Mouse (Mus musculus) liver, embryonic 11.5 days (tissue): Measurements from ENCODE around the gene 1700025C18Rik. TPM values are rescaled to one million over a fixed set of nuclear protein-coding genes. Genes with fewer than 3 reads are reported as not detected.

Experiments used
- ATAC-seq: fragments of 200-750 bp; cut with Nextera tagmentation; replicated peaks from 2 replicates; pipeline ENCODE4 v1.8.0; 2017; ENCODE audit warnings: moderate number of reproducible peaks, mild to moderate bottlenecking, moderate TSS enrichment, moderate library complexity; ENCODE audit not compliant: low FRiP score
- DNase-seq: peaks from one replicate; pipeline ENCODE4 v3.0.0-alpha.2; 2017; ENCODE audit warnings: low spot score
- H3K27ac ChIP-seq: fragments of 300-500 bp; sonication (generic); 2 replicates; pipeline ENCODE4 v1.5.1; 2014; ENCODE audit warnings: mild to moderate bottlenecking, low read depth, low read length, control low read depth
- H3K27me3 ChIP-seq: fragments of 300-500 bp; sonication (generic); replicated peaks from 2 replicates; pipeline ENCODE4 v1.6.1; 2014; ENCODE audit warnings: low read length, mixed read lengths; ENCODE audit not compliant: control insufficient read depth, insufficient read depth
- H3K36me3 ChIP-seq: fragments of 300-500 bp; sonication (generic); 2 replicates; pipeline ENCODE4 v1.6.1; 2014; ENCODE audit warnings: mild to moderate bottlenecking, low read length, moderate library complexity, mixed read lengths; ENCODE audit not compliant: control insufficient read depth, insufficient read depth
- H3K4me1 ChIP-seq: fragments of 300-500 bp; sonication (generic); replicated peaks from 2 replicates; pipeline ENCODE4 v1.6.1; 2014; ENCODE audit warnings: low read length, mixed read lengths; ENCODE audit not compliant: control insufficient read depth, insufficient read depth
- H3K4me2 ChIP-seq: fragments of 300-500 bp; sonication (generic); 2 replicates; pipeline ENCODE4 v1.6.1; 2014; ENCODE audit warnings: mild to moderate bottlenecking, control low read depth, moderate library complexity
- H3K4me3 ChIP-seq: fragments of 300-500 bp; sonication (generic); 2 replicates; pipeline ENCODE4 v1.5.1; 2014; ENCODE audit warnings: low read depth, low read length, control low read depth
- H3K9ac ChIP-seq: fragments of 300-500 bp; sonication (generic); 2 replicates; pipeline ENCODE4 v1.6.1; 2014; ENCODE audit warnings: low read depth, low read length, control low read depth
- H3K9me3 ChIP-seq: fragments of 300-500 bp; sonication (generic); 2 replicates; pipeline ENCODE4 v1.6.1; 2016; ENCODE audit warnings: low read length, inconsistent platforms, mixed read lengths; ENCODE audit not compliant: control insufficient read depth
- WGBS: fragments of 180-500 bp; shearing (Covaris S2); extraction: QIAGEN DNeasy Blood & Tissue Kit; methylation state at CpG from one replicate; pipeline ENCODE4 v1.1.7; 2014; 5-methylcytosine and 5-hydroxymethylcytosine counted together
- polyA plus RNA-seq: library from polyadenylated mRNA; unstranded; fragments of >200 nt; fragmentation: Nextera tagmentation; extraction: Ambion mirVana; gene quantifications from 2 replicates; pipeline ENCODE4 v1.2.1, GENCODE M21; 2014

Gene 1700025C18Rik
- polyA plus RNA-seq, 1 experiment from 2014 or later = not detected

GRCm38 (mm10) chr2:165091433-165091965 is 949 bp upstream of the 1700025C18Rik start:
- Histone ChIP-seq H3K27me3 (peaks cover 14% of the 10 kb centered on the region), H3K4me2 (no peak overlapping the region), H3K36me3 (no peaks in the 10 kb centered on the region), H3K4me3 (no peak overlapping the region), H3K9ac (no peak overlapping the region), H3K4me1 (no peaks in the 10 kb centered on the region), H3K27ac (no peak overlapping the region), H3K9me3 (no peaks in the 10 kb centered on the region)
- DNase-seq (no peak), ATAC-seq (no peak)
- WGBS = 68% methylated on average over 8 of the region's 8 CpGs

- 35% methylated on average over 14 of the region's 14 CpGs for WGBS
- H3K27me3 ChIP-seq = peaks cover 5% of the 10 kb centered on the region; the same call in 1 of the 2 replicates
- no peaks in the 10 kb centered on the region for H3K9me3 ChIP-seq
- no peak overlapping the region for H3K27ac ChIP-seq
- DNase-seq = no peak
- no peak for ATAC-seq
- H3K36me3 ChIP-seq = no peaks in the 10 kb centered on the region
- H3K4me1 ChIP-seq = no peaks in the 10 kb centered on the region
- no peak overlapping the region for H3K4me3 ChIP-seq
- H3K4me2 ChIP-seq = no peak overlapping the region
- H3K9ac ChIP-seq = no peak overlapping the region
Observed at GRCm38 (mm10) chr2:165089470-165089869, 1.1 kb downstream of the 1700025C18Rik start.

GRCm38 (mm10) chr2:165086634-165087033 is 3.9 kb downstream of the 1700025C18Rik start:
- ATAC-seq = no peak
- Histone ChIP-seq H3K4me3 (no peak overlapping the region), H3K27ac (no peak overlapping the region), H3K4me2 (no peak overlapping the region), H3K9me3 (no peaks in the 10 kb centered on the region), H3K9ac (no peak overlapping the region), H3K36me3 (no peaks in the 10 kb centered on the region), H3K27me3 (peaks cover 5% of the 10 kb centered on the region), H3K4me1 (no peaks in the 10 kb centered on the region)
- 72% methylated on average over 4 of the region's 4 CpGs for WGBS
- no peak for DNase-seq

- H3K4me1 ChIP-seq = no peaks in the 10 kb centered on the region
- H3K9me3 ChIP-seq = no peaks in the 10 kb centered on the region
- ATAC-seq (no peak), DNase-seq (no peak)
- no peaks in the 10 kb centered on the region for H3K36me3 ChIP-seq
- WGBS = 27% methylated on average over 7 of the region's 7 CpGs
- no peak overlapping the region for H3K27ac ChIP-seq
- H3K9ac ChIP-seq = no peak overlapping the region
- peaks cover 52% of the 10 kb centered on the region for H3K27me3 ChIP-seq
- no peak overlapping the region for H3K4me2 ChIP-seq
- no peak overlapping the region for H3K4me3 ChIP-seq
Observed at GRCm38 (mm10) chr2:165081257-165081656, 9.3 kb downstream of the 1700025C18Rik start.

- no peaks in the 10 kb centered on the region for H3K9me3 ChIP-seq
- 22% methylated on average over 9 of the region's 9 CpGs for WGBS
- no peak overlapping the region for H3K4me2 ChIP-seq
- DNase-seq = no peak
- no peak for ATAC-seq
- H3K27me3 ChIP-seq = peaks cover 58% of the 10 kb centered on the region
- H3K4me1 ChIP-seq = no peaks in the 10 kb centered on the region
- no peak overlapping the region for H3K27ac ChIP-seq
- H3K36me3 ChIP-seq = no peaks in the 10 kb centered on the region
- H3K9ac ChIP-seq = no peak overlapping the region
- no peak overlapping the region for H3K4me3 ChIP-seq
Observed at GRCm38 (mm10) chr2:165080657-165081056, 9.9 kb downstream of the 1700025C18Rik start.

GRCm38 (mm10) chr2:165078605-165079004 is 11.9 kb downstream of the 1700025C18Rik start:
- Histone ChIP-seq H3K9ac (no peak overlapping the region), H3K9me3 (no peaks in the 10 kb centered on the region), H3K4me2 (no peak overlapping the region), H3K4me1 (no peaks in the 10 kb centered on the region), H3K27ac (no peak overlapping the region), H3K4me3 (no peak overlapping the region), H3K27me3 (peaks cover 75% of the 10 kb centered on the region), H3K36me3 (no peaks in the 10 kb centered on the region)
- DNase-seq (no peak), ATAC-seq (no peak)
- WGBS = 19% methylated on average over 10 of the region's 10 CpGs

- H3K4me3 ChIP-seq = no peak overlapping the region
- H3K27ac ChIP-seq = no peak overlapping the region
- WGBS = 64% methylated on average over 8 of the region's 8 CpGs
- DNase-seq = no peak
- no peak for ATAC-seq
- no peak overlapping the region for H3K9ac ChIP-seq
- no peak overlapping the region for H3K4me2 ChIP-seq
- peaks cover 81% of the 10 kb centered on the region for H3K27me3 ChIP-seq
- H3K36me3 ChIP-seq = no peaks in the 10 kb centered on the region
- H3K4me1 ChIP-seq = no peaks in the 10 kb centered on the region
- H3K9me3 ChIP-seq = no peaks in the 10 kb centered on the region
Observed at GRCm38 (mm10) chr2:165078045-165078444, 12.5 kb downstream of the 1700025C18Rik start.

- DNase-seq = no peak
- ATAC-seq = no peak
- H3K4me1 ChIP-seq = no peaks in the 10 kb centered on the region
- no peaks in the 10 kb centered on the region for H3K36me3 ChIP-seq
- no peak overlapping the region for H3K4me3 ChIP-seq
- H3K9me3 ChIP-seq = no peaks in the 10 kb centered on the region
- no peak overlapping the region for H3K4me2 ChIP-seq
- 10% methylated on average over 9 of the region's 9 CpGs for WGBS
- H3K27me3 ChIP-seq = peaks cover 85% of the 10 kb centered on the region
- H3K9ac ChIP-seq = no peak overlapping the region
- no peak overlapping the region for H3K27ac ChIP-seq
Observed at GRCm38 (mm10) chr2:165077055-165077454, 13.5 kb downstream of the 1700025C18Rik start.

GRCm38 (mm10) chr2:165074937-165075336 is 15.6 kb downstream of the 1700025C18Rik start:
- H3K9ac ChIP-seq = no peak overlapping the region
- H3K36me3 ChIP-seq = no peaks in the 10 kb centered on the region
- H3K27me3 ChIP-seq = peaks cover 78% of the 10 kb centered on the region
- no peak overlapping the region for H3K4me2 ChIP-seq
- WGBS = 33% methylated on average over 2 of the region's 2 CpGs
- no peak overlapping the region for H3K4me3 ChIP-seq
- H3K4me1 ChIP-seq = no peaks in the 10 kb centered on the region
- ATAC-seq = 0 out of 2 replicates have a peak, but pooled peaks have one; percentile 20
- no peaks in the 10 kb centered on the region for H3K9me3 ChIP-seq
- DNase-seq = peak; percentile 59
- H3K27ac ChIP-seq = no peak overlapping the region
